9 mouse cellular contexts compared by ENCODE assay signal in the genomic region with DNA sequence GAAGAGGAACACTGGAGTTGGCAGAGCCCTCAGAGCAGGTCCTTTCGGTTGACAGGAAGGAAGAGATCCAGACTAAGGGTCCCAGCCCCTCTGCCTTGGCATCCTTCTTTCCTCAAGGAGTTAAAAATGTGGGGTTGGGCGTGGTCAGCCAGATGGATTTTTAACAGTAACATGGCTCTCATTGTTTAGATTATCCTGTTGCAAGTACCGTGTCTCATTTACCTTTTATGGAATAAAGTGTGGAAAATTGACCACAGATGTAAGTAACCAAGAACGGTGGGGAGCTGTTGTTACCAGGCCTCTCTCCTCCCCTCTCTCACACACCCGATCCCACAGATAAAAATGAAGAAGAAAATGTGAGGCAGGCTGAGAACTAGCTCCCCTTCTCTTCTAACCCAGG.
DNase-seq lines count a peak whose midpoint lies in the region; ATAC-seq and TF ChIP-seq lines count a peak whose summit lies in the region.
"Had no signal": no experiment of that assay in that cellular context is flagged by ENCODE, and none has a peak within 500 bp of the region (broad histone marks: within the 10 kb centered on the region; RNA-seq: fewer than 3 reads in every experiment).

No protein-coding gene starts in this region.

- H3K36me3 ChIP-seq in midbrain, embryonic 12.5 days = no peaks in the 10 kb centered on the region
- no peaks in the 10 kb centered on the region for H3K36me3 ChIP-seq in midbrain, postnatal 0 days (ENCODE audit: insufficient read depth, low read length)
- no peaks in the 10 kb centered on the region for H3K36me3 ChIP-seq in limb, embryonic 11.5 days (ENCODE audit: control insufficient read depth, insufficient read depth, low read length)
- no peaks in the 10 kb centered on the region for H3K36me3 ChIP-seq in stomach, postnatal 0 days (ENCODE audit: control insufficient read depth, insufficient read depth, low read length)

- ATAC-seq in midbrain, embryonic 12.5 days (ENCODE audit: low FRiP score, low read depth) = no peak
- ATAC-seq in midbrain, postnatal 0 days (ENCODE audit: low FRiP score) = no peak
- no peak for ATAC-seq in limb, embryonic 11.5 days (ENCODE audit: insufficient number of reproducible peaks, low FRiP score, low TSS enrichment, low read depth)
- ATAC-seq in stomach, postnatal 0 days (ENCODE audit: low FRiP score, low TSS enrichment) = no peak
- no peak for ATAC-seq in activated CD4-positive, CD25-positive, alpha-beta regulatory T cell, adult 4 months

- no peak overlapping the region for H3K9ac ChIP-seq in midbrain, embryonic 12.5 days (replicated peaks)
- H3K9ac ChIP-seq in midbrain, postnatal 0 days (replicated peaks; ENCODE audit: low read length, poor library complexity, severe bottlenecking) = no peak overlapping the region
- H3K9ac ChIP-seq in limb, embryonic 11.5 days (ENCODE audit: low read length) = no peak overlapping the region
- peak overlapping the region; percentile 47 for H3K9ac ChIP-seq in stomach, postnatal 0 days (ENCODE audit: low read length)

- WGBS in midbrain, embryonic 12.5 days = 57% methylated on average over 5 of the region's 5 CpGs
- 38% methylated on average over 5 of the region's 5 CpGs for WGBS in midbrain, postnatal 0 days
- 19% methylated on average over 5 of the region's 5 CpGs for WGBS in limb, embryonic 11.5 days
- WGBS in stomach, postnatal 0 days = 27% methylated on average over 5 of the region's 5 CpGs

- no peak overlapping the region for H3K4me3 ChIP-seq in midbrain, embryonic 12.5 days
- no peak overlapping the region for H3K4me3 ChIP-seq in midbrain, postnatal 0 days (ENCODE audit: low read depth, low read length)
- H3K4me3 ChIP-seq in limb, embryonic 11.5 days (ENCODE audit: low read depth, low read length) = no peak overlapping the region
- H3K4me3 ChIP-seq in stomach, postnatal 0 days (ENCODE audit: low read depth, low read length) = no peak overlapping the region

- H3K27ac ChIP-seq in midbrain, embryonic 12.5 days (replicated peaks) = 0 out of 2 replicates have a peak overlapping the region, but pooled peaks have one; percentile 25
- no peak overlapping the region for H3K27ac ChIP-seq in midbrain, postnatal 0 days (ENCODE audit: low read depth, low read length)
- peak overlapping the region; percentile 68; the same call in 1 of the 2 replicates for H3K27ac ChIP-seq in limb, embryonic 11.5 days (replicated peaks; ENCODE audit: low read depth, low read length)
- peak overlapping the region; percentile 98 for H3K27ac ChIP-seq in stomach, postnatal 0 days (replicated peaks)

- peaks cover 23% of the 10 kb centered on the region for H3K4me1 ChIP-seq in midbrain, embryonic 12.5 days
- 0 out of 2 replicates have a peak, but pooled peaks cover 4% of the 10 kb centered on the region for H3K4me1 ChIP-seq in midbrain, postnatal 0 days (ENCODE audit: insufficient read depth, low read length)
- H3K4me1 ChIP-seq in limb, embryonic 11.5 days (ENCODE audit: control insufficient read depth, insufficient read depth, low read length) = peaks cover 48% of the 10 kb centered on the region
- peaks cover 20% of the 10 kb centered on the region for H3K4me1 ChIP-seq in stomach, postnatal 0 days (replicated peaks; ENCODE audit: control insufficient read depth, insufficient read depth)

- peak; percentile 52 for DNase-seq in embryo, embryonic 11 days
- no peak for DNase-seq in embryo, embryonic 9.5 days (ENCODE audit: extremely low spot score)
- DNase-seq in midbrain, postnatal 0 days (ENCODE audit: low spot score) = no peak
- no peak for DNase-seq in limb, embryonic 11.5 days (ENCODE audit: low spot score)
- no peak for DNase-seq in stomach, postnatal 0 days (ENCODE audit: low spot score)
- DNase-seq in adrenal gland, postnatal 36 days = no peak
- DNase-seq: adrenal gland, adult 8-10 months had no signal

- TF ChIP-seq CTCF in midbrain, postnatal 0 days (IDR thresholded peaks at IDR 0.05) = no peak
- no peak for TF ChIP-seq CTCF in stomach, postnatal 0 days (IDR thresholded peaks at IDR 0.05; ENCODE audit: low read depth)

- no peaks in the 10 kb centered on the region for H3K9me3 ChIP-seq in midbrain, embryonic 12.5 days
- no peaks in the 10 kb centered on the region for H3K9me3 ChIP-seq in midbrain, postnatal 0 days (ENCODE audit: low read length)
- H3K9me3 ChIP-seq in limb, embryonic 11.5 days (ENCODE audit: control insufficient read depth, low read length) = no peaks in the 10 kb centered on the region
- H3K9me3 ChIP-seq in stomach, postnatal 0 days (ENCODE audit: control insufficient read depth, low read length) = no peaks in the 10 kb centered on the region

- H3K4me2 ChIP-seq in midbrain, embryonic 12.5 days (replicated peaks) = no peak overlapping the region
- H3K4me2 ChIP-seq in midbrain, postnatal 0 days (ENCODE audit: low read depth, low read length, poor library complexity, severe bottlenecking) = no peak overlapping the region
- no peak overlapping the region for H3K4me2 ChIP-seq in limb, embryonic 11.5 days (ENCODE audit: low read depth, severe bottlenecking)
- H3K4me2 ChIP-seq in stomach, postnatal 0 days (replicated peaks; ENCODE audit: low read depth) = no peak overlapping the region

- 0 out of 2 replicates have a peak, but pooled peaks cover 3% of the 10 kb centered on the region for H3K27me3 ChIP-seq in midbrain, embryonic 12.5 days
- H3K27me3 ChIP-seq in midbrain, postnatal 0 days (ENCODE audit: insufficient read depth, low read length) = no peaks in the 10 kb centered on the region
- H3K27me3 ChIP-seq in limb, embryonic 11.5 days (ENCODE audit: control insufficient read depth, insufficient read depth, low read length) = no peaks in the 10 kb centered on the region
- no peaks in the 10 kb centered on the region for H3K27me3 ChIP-seq in stomach, postnatal 0 days (ENCODE audit: control insufficient read depth, insufficient read depth, low read length)

- no peak for TF ChIP-seq EP300 in stomach, postnatal 0 days (optimal IDR thresholded peaks at IDR 0.05)
